Mouse (Mus musculus) cerebellum, postnatal 14 days (tissue): ENCODE measurements around the gene Magea1.
A peak's percentile ranks its signal among the peaks of the same experiment; 100 is the strongest.
"Not testable (repeated sequence)": the region's sequence is repeated elsewhere in the genome, so short reads cannot be mapped to it uniquely, and the experiment has no call there.

Experiments used
- DNase-seq, 2 experiments: peaks; one replicate each; pipeline ENCODE4 v3.0.0; 2021; ENCODE audit warnings: mixed read lengths in 2 of 2

Gene Magea1

DNA sequence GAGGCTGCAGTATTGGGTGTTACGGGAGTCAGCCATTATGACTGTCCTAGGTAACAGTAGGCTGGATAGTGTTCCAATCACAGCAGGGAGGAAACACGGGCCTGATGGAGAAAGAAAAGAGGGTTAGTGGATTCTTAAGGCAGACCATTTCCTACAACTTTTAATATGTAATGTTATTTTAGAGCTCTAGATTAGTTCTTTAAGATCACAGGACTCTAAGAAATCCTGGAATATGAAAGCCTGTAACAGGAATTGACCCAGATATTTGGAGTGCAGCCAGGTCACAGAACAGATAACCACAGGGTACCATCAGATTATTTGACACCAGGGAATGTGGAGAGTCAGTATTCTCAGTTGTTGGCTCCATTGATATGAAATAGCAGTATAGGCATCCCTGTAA is at the start of gene Magea1:
TSS of gene Magea1 (minus strand) at position 101 of the 400 bp plus-strand sequence.
- not testable (repeated sequence) for DNase-seq

DNA sequence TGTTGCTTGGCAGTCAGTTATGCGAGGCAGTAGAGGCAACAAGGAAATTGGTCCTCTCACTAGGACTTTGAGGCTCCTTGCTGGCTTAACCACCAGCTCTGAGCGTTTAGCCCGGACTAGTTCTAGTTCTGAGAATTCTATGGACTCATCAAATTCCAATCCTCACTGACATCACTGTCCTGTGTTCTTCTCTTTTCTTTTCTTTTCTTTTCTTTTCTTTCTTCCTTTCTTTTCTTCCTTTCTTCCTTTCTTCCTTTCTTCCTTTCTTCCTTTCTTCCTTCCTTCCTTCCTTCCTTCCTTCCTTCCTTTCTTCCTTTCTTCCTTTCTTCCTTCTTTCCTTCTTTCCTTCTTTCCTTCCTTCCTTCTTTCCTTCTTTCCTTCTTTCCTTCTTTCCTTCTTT is 38.7 kb upstream of the Magea1 start, which contains the start of gene Cldn34b2:
TSS of gene Cldn34b2 (minus strand) at position 101 of the 400 bp plus-strand sequence.
- DNase-seq = not testable (repeated sequence)

DNA sequence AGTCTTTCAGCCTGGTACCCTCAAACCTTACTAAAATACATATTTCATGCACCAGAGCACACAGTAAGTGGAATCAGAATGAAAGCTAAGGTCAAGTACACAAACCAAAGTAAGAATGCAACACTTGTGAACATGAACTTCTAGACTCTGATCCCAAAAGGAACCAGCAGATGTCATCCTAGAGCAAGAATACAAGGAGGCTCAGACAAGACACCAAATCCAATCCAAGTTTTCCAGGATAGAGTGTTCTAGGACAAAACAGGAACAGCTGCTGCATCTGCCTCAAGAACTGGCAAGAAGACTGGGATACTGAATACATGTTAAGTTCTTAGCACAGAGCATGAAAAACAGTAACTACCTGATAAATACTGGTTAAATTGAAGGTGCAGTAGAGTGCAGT is 8.4 kb upstream of the Magea1 start:
- peak; percentile 6 to 7 for DNase-seq

DNA sequence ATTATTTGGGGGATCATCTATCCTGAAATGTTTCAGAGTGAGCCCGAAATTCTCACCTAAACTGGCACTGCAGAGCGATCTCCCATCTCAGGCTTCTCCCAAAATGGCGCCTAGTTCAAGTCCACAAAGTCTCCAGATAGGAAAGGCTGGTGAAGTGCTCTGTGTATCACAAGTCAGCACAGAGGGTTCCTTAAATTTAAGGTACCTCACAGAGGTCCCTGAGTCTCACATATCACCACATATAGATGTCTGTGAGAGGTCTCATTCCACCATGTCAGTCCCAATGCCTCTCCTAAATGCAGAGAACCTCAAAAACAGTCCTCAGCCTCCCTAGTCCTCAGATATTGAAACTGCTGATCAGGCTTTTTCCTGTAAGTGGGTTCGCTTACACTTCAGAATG is 4.0 kb upstream of the Magea1 start, which contains the start of gene Magea2:
TSS of gene Magea2 (minus strand) at position 101 of the 400 bp plus-strand sequence.
- DNase-seq = not testable (repeated sequence)

DNA sequence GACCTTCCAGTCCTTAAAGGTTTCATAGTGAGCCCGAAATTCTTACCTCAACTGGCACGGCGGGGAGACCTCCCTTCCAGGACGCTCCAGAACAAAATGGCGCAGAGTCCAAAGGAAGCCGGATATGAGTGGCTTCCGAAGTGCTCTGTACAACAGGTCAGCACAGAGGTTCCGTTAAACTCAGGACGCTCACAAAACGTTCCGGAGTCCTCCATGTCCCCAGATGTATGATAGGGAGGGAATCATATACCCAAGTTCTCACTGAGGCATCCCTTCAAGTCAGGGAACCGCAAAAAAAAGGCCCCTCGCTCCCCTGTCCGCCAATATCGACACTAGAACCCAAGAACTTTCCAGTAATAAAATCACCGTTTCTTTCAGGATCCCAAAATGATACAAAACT is 26.5 kb downstream of the Magea1 start, which contains the start of gene Magea5:
TSS of gene Magea5 (minus strand) at position 101 of the 400 bp plus-strand sequence.
- not testable (repeated sequence) for DNase-seq
